Mouse (Mus musculus) neural tube, embryonic 12.5 days (tissue): ENCODE data around the gene Atp6v0a4. TPM values are rescaled to one million over a fixed set of nuclear protein-coding genes. Genes with fewer than 3 reads are reported as not detected.

Experiments used
- ATAC-seq: fragments of 200-750 bp; cut with Nextera tagmentation; 2 replicates; pipeline ENCODE4 v1.8.0; 2017; ENCODE audit warnings: low read depth, mild to moderate bottlenecking, moderate TSS enrichment, moderate library complexity; ENCODE audit not compliant: low FRiP score
- H3K27ac ChIP-seq: fragments of 300-500 bp; sonication (generic); 2 replicates; pipeline ENCODE4 v1.5.1; 2016
- H3K27me3 ChIP-seq: fragments of 300-500 bp; sonication (generic); replicated peaks from 2 replicates; pipeline ENCODE4 v1.6.1; 2016; ENCODE audit warnings: mild to moderate bottlenecking
- H3K36me3 ChIP-seq: fragments of 300-500 bp; sonication (generic); 2 replicates; pipeline ENCODE4 v1.6.1; 2016; ENCODE audit warnings: mild to moderate bottlenecking
- H3K4me1 ChIP-seq: fragments of 300-500 bp; sonication (generic); 2 replicates; pipeline ENCODE4 v1.6.1; 2016
- H3K4me2 ChIP-seq: fragments of 300-500 bp; sonication (generic); replicated peaks from 2 replicates; pipeline ENCODE4 v1.6.1; 2016; ENCODE audit warnings: mild to moderate bottlenecking
- H3K4me3 ChIP-seq: fragments of 300-500 bp; sonication (generic); 2 replicates; pipeline ENCODE4 v1.5.1; 2016
- H3K9ac ChIP-seq: fragments of 300-500 bp; sonication (generic); 2 replicates; pipeline ENCODE4 v1.6.1; 2016; ENCODE audit warnings: mild to moderate bottlenecking
- H3K9me3 ChIP-seq: fragments of 300-500 bp; sonication (generic); 2 replicates; pipeline ENCODE4 v1.6.1; 2016; ENCODE audit warnings: mild to moderate bottlenecking
- whole genome bisulfite sequencing: fragments of 180-500 bp; shearing (Covaris S2); methylation state at CpG from one replicate; pipeline ENCODE4 v1.1.7; 2016; 5-methylcytosine and 5-hydroxymethylcytosine counted together
- polyA plus RNA-seq: library from polyadenylated mRNA; unstranded; fragments of >200 nt; fragmentation: Nextera tagmentation; extraction: Ambion mirVana; gene quantifications from 2 replicates; pipeline ENCODE4 v1.2.1, GENCODE M21; 2016

Atp6v0a4 gene
- polyA plus RNA-seq, 1 experiment from 2014 or later, result 0.15 TPM

DNA sequence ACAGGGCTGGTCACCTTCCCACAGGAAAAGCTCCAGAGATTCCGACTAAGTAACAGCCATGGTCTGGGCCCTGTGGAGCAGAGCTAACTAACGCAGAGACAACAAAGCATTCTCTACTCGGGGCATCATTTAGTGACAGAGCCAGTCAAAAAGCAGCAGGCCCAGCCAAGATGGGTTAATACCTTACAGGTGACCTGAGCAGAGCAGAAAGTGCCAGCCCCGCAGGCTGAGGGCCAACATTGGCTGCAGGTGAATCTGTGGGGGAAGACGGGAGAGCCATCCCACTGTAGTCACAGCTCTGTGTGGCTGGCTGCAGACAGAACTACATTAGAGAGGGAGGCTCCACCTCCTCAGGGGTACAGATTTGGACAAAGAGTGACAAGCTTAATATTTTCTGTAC lies 22.9 kb upstream of the Atp6v0a4 start:
- Histone ChIP-seq H3K4me1 (0 out of 2 replicates have a peak, but pooled peaks cover 2% of the 10 kb centered on the region), H3K36me3 (peaks cover 58% of the 10 kb centered on the region), H3K27ac (no peak overlapping the region), H3K9ac (no peak overlapping the region), H3K4me2 (no peak overlapping the region), H3K9me3 (no peaks in the 10 kb centered on the region), H3K27me3 (no peaks in the 10 kb centered on the region), H3K4me3 (no peak overlapping the region)
- ATAC-seq, result no peak
- WGBS, result 88% methylated on average over 5 of the region's 5 CpGs

DNA sequence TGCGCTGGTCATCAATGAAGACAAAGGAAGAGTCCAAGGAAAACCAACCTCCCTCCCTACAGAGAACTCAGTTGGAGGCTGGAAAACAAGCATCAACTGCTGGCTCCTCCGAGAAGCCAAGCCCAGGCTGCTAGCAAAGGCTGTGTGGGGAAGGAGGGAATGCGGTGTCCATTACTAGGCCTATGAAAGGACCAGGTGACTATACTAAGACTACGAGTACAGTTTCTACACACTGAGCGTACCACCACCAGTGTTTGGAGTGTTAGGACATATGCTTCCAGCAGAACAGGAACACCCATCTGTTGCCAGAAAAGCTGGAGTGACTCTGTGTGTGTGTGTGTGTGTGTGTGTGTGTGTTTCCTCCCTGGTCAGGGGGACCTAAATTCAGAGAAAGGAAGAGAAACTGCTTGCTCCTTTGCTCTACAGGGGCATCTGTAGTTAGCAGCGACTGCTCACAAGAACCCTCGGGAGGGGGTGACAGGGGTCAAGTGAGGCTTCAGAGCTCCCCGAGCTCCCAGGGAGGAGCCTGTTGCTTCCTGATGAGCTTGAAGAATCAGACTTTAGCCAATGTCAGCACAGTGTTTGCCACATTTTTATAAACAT lies 21.2 kb upstream of the Atp6v0a4 start:
- Histone ChIP-seq H3K9me3 (no peaks in the 10 kb centered on the region), H3K27me3 (no peaks in the 10 kb centered on the region), H3K9ac (no peak overlapping the region), H3K27ac (no peak overlapping the region), H3K4me2 (no peak overlapping the region), H3K4me3 (no peak overlapping the region), H3K36me3 (peaks cover 64% of the 10 kb centered on the region), H3K4me1 (0 out of 2 replicates have a peak, but pooled peaks cover 2% of the 10 kb centered on the region)
- WGBS, result 65% methylated on average over 8 of the region's 8 CpGs
- no peak for ATAC-seq

DNA sequence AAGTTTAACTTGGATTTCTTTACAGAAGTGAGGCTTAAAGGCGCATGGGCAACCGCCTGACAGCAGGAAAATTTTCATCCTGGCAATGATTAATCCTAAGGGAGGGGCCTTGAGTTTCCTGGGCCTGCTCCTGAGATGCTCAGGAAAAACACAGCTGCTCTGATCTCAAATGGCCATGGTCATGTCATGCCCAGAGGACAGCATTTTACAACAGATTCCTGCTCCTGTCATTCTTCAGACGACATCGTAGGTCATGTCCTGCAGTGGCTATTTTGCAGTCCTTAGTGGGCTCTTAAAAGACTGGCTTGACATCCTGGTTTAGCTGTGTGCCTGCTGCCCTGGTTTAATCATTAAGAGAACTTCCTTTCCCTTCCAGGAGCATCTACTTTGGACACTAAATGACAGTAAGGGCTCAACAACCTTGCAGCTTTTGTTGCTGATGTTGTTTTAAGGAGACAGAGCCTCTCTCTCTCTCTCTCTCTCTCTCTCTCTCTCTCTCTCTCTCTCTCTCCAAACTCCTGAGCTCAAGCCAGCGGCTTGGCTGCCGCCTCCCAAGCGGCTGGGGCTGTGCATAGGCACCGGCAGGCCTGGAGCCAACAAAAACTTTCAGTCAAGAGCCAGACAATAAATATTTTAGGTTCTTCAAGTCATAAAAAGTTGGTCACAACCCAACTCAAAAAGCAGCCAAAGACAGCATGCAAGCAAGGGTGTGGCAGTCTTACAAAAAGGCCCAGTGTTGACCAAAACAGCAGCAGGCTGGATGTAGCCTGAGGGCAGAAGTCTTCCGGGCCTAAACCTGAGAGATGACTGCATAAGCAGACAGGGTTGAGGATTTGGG lies 20.0 kb upstream of the Atp6v0a4 start:
- H3K27ac ChIP-seq, result no peak overlapping the region
- no peaks in the 10 kb centered on the region for H3K9me3 ChIP-seq
- 0 out of 2 replicates have a peak, but pooled peaks cover 2% of the 10 kb centered on the region for H3K4me1 ChIP-seq
- WGBS, result 55% methylated on average over 9 of the region's 9 CpGs
- no peak overlapping the region for H3K9ac ChIP-seq
- no peak overlapping the region for H3K4me3 ChIP-seq
- peaks cover 57% of the 10 kb centered on the region for H3K36me3 ChIP-seq
- no peak overlapping the region for H3K4me2 ChIP-seq
- H3K27me3 ChIP-seq, result no peaks in the 10 kb centered on the region
- no peak for ATAC-seq

DNA sequence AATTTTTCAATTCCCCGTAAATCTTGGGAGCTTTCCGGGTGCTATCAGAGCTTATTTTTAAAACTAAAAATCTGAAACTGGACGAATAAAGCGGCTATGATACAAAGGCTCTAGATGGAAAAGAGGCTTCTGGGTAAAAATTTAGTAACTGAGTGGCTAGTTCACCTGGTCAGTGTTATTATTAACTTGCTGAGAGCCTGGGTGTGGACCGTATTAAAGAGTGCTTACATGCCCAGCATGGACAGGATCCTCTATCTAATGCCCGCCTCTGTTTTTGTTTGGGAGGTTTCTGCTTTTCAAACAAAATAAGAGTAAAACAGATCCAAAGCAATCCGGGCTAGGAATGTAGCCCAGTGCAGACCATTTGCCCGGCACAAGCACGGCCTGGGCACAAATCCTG lies 16.0 kb upstream of the Atp6v0a4 start:
- Histone ChIP-seq H3K4me2 (no peak overlapping the region), H3K4me3 (no peak overlapping the region), H3K27ac (no peak overlapping the region), H3K27me3 (no peaks in the 10 kb centered on the region), H3K9ac (no peak overlapping the region), H3K4me1 (0 out of 2 replicates have a peak, but pooled peaks cover 1% of the 10 kb centered on the region), H3K9me3 (no peaks in the 10 kb centered on the region), H3K36me3 (peaks cover 49% of the 10 kb centered on the region)
- WGBS, result 94% methylated on average over 9 of the region's 9 CpGs
- no peak for ATAC-seq

DNA sequence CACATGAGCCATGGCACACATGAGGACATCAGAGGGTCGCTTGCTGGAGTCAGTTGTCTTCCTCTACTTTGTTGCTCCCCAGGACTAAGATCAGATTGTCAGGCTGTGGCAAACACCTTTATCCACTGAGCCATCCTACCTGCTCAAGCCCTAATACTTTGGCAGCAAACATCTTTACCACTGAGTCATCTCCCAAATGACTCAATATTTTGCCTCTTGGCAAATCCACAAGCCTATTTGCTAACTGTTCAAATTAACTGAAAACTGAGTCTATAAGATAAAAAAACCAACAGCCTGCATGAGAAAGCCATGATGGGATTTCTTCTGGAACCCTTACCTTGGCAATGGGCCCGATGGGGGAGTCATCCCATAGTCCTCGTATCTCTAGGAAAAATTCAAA lies 14.7 kb upstream of the Atp6v0a4 start:
- Histone ChIP-seq H3K4me3 (no peak overlapping the region), H3K36me3 (peaks cover 55% of the 10 kb centered on the region), H3K4me1 (no peaks in the 10 kb centered on the region), H3K9ac (no peak overlapping the region), H3K4me2 (no peak overlapping the region), H3K9me3 (no peaks in the 10 kb centered on the region), H3K27me3 (no peaks in the 10 kb centered on the region), H3K27ac (no peak overlapping the region)
- no peak for ATAC-seq
- WGBS, result 98% methylated on average over 3 of the region's 3 CpGs

DNA sequence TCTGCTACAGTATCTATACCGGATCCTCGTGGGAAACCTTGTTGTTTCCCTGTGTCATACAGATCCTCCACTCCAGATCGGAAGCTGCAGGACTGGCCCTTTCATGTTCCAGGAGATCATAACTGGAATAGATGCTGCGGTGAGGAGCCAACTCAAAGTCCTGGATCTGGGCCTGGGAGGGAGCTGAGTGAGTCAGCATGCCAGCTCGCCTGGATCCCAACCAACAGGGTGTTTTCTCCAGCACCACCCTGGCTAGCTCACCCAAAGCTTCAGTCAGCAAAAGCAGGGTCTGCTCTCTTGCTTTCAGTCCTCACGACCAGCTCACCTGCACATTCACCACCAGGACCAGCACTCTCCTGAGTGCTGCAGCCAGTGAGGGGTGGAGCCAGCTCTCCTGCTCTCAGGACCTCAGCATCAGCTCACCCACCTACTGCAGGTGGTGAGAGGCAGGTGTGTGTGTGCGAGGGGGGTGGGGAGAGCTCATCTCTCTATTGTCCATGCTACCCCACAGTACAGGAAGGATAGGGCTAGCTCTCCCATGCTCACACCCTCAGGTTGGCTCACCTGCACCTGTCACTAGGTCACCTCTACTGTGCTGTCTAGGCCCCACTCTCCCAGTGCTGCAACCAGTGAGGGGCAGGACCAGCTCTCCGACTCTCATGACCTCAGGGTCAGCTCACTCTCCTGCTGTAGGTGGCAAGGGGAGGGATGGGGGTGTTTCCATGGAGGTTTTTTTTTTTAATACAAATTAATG lies 10.6 kb upstream of the Atp6v0a4 start:
- 88% methylated on average over 8 of the region's 8 CpGs for WGBS
- no peaks in the 10 kb centered on the region for H3K9me3 ChIP-seq
- H3K9ac ChIP-seq, result no peak overlapping the region
- H3K4me1 ChIP-seq, result no peaks in the 10 kb centered on the region
- no peak for ATAC-seq
- H3K27ac ChIP-seq, result no peak overlapping the region
- H3K4me2 ChIP-seq, result no peak overlapping the region
- H3K36me3 ChIP-seq, result peaks cover 60% of the 10 kb centered on the region
- H3K4me3 ChIP-seq, result no peak overlapping the region
- no peaks in the 10 kb centered on the region for H3K27me3 ChIP-seq

DNA sequence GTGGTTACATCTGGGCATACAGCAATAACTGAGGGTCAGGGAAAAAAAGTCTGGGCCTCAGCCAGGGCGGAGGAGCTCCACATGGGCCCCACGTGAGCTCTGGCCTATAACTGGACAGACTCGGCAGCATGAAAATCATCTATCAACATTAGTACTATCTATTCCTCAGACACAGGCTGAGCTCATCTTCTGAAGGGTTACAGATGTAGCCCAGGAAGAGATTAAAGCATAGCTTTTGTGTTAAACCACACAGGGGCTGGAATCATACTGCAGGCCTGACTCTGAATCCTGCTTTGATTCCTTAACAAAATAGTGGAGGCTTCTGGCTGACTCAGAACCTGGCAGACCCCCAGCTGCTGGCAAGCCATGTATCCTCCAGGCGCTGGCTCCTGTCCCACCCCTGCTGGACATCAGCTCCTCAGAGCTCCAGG lies 7.4 kb upstream of the Atp6v0a4 start:
- Histone ChIP-seq H3K9ac (no peak overlapping the region), H3K4me3 (no peak overlapping the region), H3K4me2 (no peak overlapping the region), H3K36me3 (peaks cover 66% of the 10 kb centered on the region), H3K27me3 (no peaks in the 10 kb centered on the region), H3K9me3 (no peaks in the 10 kb centered on the region), H3K4me1 (no peaks in the 10 kb centered on the region), H3K27ac (no peak overlapping the region)
- 86% methylated on average over 4 of the region's 4 CpGs for WGBS
- no peak for ATAC-seq

DNA sequence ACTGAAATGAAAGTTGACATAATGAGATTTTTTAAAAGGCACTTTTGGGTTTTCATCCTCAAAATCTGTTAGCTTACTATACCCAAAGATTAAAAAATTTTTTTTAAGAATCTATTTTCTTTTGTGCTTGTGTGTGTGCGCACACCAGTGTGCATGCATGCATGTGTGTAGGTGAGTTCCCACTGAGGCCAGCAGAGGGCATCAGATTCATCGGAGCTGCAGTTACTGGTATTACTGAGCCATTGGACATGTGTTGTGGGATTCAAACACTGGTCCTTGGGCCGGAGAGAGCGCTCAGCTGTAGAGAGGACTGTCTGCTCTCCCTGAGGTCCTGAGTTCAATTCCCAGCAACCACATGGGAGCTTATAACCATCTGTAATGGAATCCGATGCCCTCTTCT lies 5.5 kb upstream of the Atp6v0a4 start:
- Histone ChIP-seq H3K27ac (no peak overlapping the region), H3K36me3 (peaks cover 56% of the 10 kb centered on the region), H3K27me3 (no peaks in the 10 kb centered on the region), H3K9ac (no peak overlapping the region), H3K4me1 (no peaks in the 10 kb centered on the region), H3K9me3 (no peaks in the 10 kb centered on the region), H3K4me3 (no peak overlapping the region), H3K4me2 (no peak overlapping the region)
- 96% methylated on average over 5 of the region's 5 CpGs for WGBS
- ATAC-seq, result no peak

DNA sequence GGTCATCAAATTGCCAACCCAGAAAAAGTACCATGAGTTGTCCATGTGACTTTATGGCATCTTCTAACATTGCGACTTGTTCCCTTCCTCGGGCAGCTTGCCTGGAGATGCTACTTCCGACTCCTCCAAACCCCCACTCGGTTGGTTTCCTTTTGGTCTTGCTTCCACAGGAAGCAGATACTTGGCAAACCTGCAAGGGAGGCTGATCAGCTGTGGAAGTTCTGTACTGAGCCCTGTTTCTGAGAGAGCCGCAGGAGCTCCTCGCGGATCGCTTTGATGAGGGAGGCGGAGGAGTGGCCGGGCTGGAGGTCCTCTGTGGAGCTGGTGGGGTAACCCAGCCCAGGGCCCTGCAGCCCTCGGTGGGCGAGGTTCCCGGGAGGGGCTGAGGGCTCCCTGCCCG lies 3.7 kb upstream of the Atp6v0a4 start:
- Histone ChIP-seq H3K9ac (no peak overlapping the region), H3K4me1 (no peaks in the 10 kb centered on the region), H3K4me3 (no peak overlapping the region), H3K9me3 (no peaks in the 10 kb centered on the region), H3K27me3 (no peaks in the 10 kb centered on the region), H3K4me2 (no peak overlapping the region), H3K36me3 (peaks cover 52% of the 10 kb centered on the region), H3K27ac (no peak overlapping the region)
- ATAC-seq, result no peak
- 91% methylated on average over 14 of the region's 14 CpGs for WGBS

DNA sequence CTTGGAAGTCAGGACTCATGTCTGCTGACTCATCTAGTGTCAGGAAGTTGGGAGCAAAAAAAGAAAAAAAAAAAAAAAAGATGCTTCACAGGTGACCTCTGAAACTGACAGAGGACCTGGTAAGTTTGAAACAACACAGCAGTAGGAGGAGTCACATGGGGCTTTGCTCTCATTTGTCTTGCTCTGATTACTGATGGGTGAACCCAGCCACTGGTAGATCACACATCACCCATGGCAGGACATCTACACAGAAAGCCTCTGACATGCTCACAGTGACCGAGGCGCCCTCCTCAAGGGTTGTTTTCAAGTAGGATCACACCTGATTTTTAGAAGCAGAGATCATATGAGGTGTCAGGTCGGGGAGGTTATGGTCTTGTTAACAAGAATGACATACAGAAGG lies 1.1 kb upstream of the Atp6v0a4 start:
- Histone ChIP-seq H3K4me3 (no peak overlapping the region), H3K9me3 (no peaks in the 10 kb centered on the region), H3K27ac (no peak overlapping the region), H3K36me3 (peaks cover 34% of the 10 kb centered on the region), H3K27me3 (no peaks in the 10 kb centered on the region), H3K4me2 (no peak overlapping the region), H3K4me1 (no peaks in the 10 kb centered on the region), H3K9ac (no peak overlapping the region)
- no peak for ATAC-seq
- 94% methylated on average over 3 of the region's 3 CpGs for WGBS

DNA sequence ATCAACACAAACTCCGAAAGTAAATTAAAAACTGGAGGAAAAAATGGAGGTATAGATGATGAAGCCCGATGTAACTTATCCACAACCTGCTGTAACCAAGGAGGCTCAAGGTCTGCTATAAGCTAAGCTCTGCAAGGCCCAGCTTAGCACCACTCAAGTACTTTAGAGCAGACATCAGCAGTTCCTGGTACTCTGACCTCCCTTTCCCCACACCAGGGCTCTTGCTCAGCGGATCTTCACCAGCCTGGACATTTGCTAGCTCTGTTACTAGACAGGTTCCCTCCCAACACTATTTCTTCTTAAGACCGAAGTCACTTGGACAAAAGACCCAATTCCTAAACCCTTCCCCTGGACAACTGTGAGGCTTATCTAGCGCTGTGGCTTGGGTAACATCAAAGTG lies 496 bp upstream of the Atp6v0a4 start:
- H3K9ac ChIP-seq, result no peak overlapping the region
- no peak overlapping the region for H3K4me3 ChIP-seq
- H3K4me1 ChIP-seq, result no peaks in the 10 kb centered on the region
- H3K27me3 ChIP-seq, result no peaks in the 10 kb centered on the region
- 94% methylated on average over 5 of the region's 5 CpGs for WGBS
- peaks cover 29% of the 10 kb centered on the region for H3K36me3 ChIP-seq
- H3K4me2 ChIP-seq, result no peak overlapping the region
- no peak overlapping the region for H3K27ac ChIP-seq
- no peak for ATAC-seq
- no peaks in the 10 kb centered on the region for H3K9me3 ChIP-seq

DNA sequence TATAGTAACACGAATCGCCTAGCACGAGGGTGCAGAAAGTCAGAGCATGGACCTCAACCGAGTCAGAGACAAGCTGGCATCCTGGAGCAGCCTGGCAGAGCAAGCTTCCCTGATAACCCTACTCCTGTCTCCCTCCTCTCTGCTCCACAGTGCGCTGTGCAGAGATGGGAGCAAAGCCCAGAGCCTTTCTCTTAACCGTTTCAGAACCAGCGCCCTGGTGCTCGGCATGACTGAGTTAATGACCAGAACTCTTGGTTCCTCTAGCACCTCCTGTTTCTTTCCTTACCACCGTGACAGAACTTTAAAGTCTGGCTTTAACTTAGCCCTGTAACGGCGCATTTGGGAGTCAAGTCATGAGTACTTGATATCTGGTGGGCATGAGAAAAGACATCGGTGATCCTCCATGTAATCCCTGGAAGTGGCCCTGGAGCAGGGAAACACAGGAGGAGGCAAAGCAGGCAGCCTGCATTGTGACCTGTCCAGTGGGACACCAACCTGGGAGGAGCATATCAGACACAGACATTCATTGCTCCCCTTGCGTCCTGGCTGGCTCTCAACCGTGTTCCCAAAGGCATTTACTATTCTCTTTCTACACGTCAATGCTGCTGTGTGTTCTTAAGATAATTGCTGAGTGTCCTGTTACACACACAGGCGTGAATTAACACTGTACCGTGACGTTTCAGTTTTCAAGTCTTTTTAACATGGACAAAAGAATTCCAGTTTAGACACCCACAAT lies 747 bp downstream of the Atp6v0a4 start:
- Histone ChIP-seq H3K4me1 (no peaks in the 10 kb centered on the region), H3K9me3 (no peaks in the 10 kb centered on the region), H3K4me2 (no peak overlapping the region), H3K36me3 (peaks cover 24% of the 10 kb centered on the region), H3K4me3 (no peak overlapping the region), H3K27me3 (no peaks in the 10 kb centered on the region), H3K27ac (no peak overlapping the region), H3K9ac (no peak overlapping the region)
- 80% methylated on average over 18 of the region's 18 CpGs for WGBS
- ATAC-seq, result no peak
